Mouse (Mus musculus): ENCODE results near the gene Prkcb. TPM values are rescaled to one million over a fixed set of nuclear protein-coding genes. Genes with fewer than 3 reads are reported as not detected.

The Prkcb gene
- polyA plus RNA-seq, 1 experiment from 2014 or later, result 5.4 TPM

- Histone ChIP-seq H3K4me1 (ENCODE audit: control insufficient read depth, insufficient read depth, low read length) (no peaks in the 10 kb centered on the region), H3K4me2 (ENCODE audit: low read depth, low read length) (no peak overlapping the region), H3K4me3 (ENCODE audit: low read depth, low read length) (no peak overlapping the region), H3K9ac (replicated peaks; ENCODE audit: low read length) (no peak overlapping the region), H3K27ac (replicated peaks; ENCODE audit: low read depth, low read length) (no peak overlapping the region), H3K27me3 (ENCODE audit: control insufficient read depth, insufficient read depth, low read length) (0 out of 2 replicates have a peak, but pooled peaks cover 5% of the 10 kb centered on the region), H3K9me3 (replicated peaks; ENCODE audit: control insufficient read depth, low read length) (no peaks in the 10 kb centered on the region), H3K36me3 (replicated peaks; ENCODE audit: control insufficient read depth, insufficient read depth, low read depth, low read length) (no peaks in the 10 kb centered on the region)
- ATAC-seq (replicated peaks; ENCODE audit: insufficient number of reproducible peaks, low FRiP score, low TSS enrichment, low read depth) (peak; percentile 87), DNase-seq (ENCODE audit: low spot score) (peak; percentile 99)
- WGBS, result 8% methylated on average over 40 of the region's 45 CpGs
These were observed 382.5 kb downstream of the Prkcb start for GRCm38 (mm10) chr7:122670873-122671641.

- no peak for ATAC-seq (replicated peaks; ENCODE audit: insufficient number of reproducible peaks, low FRiP score, low TSS enrichment, low read depth)
- DNase-seq (ENCODE audit: low spot score), result no peak
- no peaks in the 10 kb centered on the region for H3K4me1 ChIP-seq (ENCODE audit: control insufficient read depth, insufficient read depth, low read length)
- H3K9ac ChIP-seq (replicated peaks; ENCODE audit: low read length), result no peak overlapping the region
- H3K4me2 ChIP-seq (ENCODE audit: low read depth, low read length), result no peak overlapping the region
- no peak overlapping the region for H3K4me3 ChIP-seq (ENCODE audit: low read depth, low read length)
- H3K9me3 ChIP-seq (replicated peaks; ENCODE audit: control insufficient read depth, low read length), result no peaks in the 10 kb centered on the region
- no peak overlapping the region for H3K27ac ChIP-seq (replicated peaks; ENCODE audit: low read depth, low read length)
- no peaks in the 10 kb centered on the region for H3K36me3 ChIP-seq (replicated peaks; ENCODE audit: control insufficient read depth, insufficient read depth, low read depth, low read length)
- 0 out of 2 replicates have a peak, but pooled peaks cover 5% of the 10 kb centered on the region for H3K27me3 ChIP-seq (ENCODE audit: control insufficient read depth, insufficient read depth, low read length)
- WGBS, result 65% methylated on average over 5 of the region's 5 CpGs
These were observed 384.4 kb downstream of the Prkcb start for GRCm38 (mm10) chr7:122672981-122673380.

GRCm38 (mm10) chr7:122675207-122675606 is 386.7 kb downstream of the Prkcb start:
- Histone ChIP-seq H3K4me3 (ENCODE audit: low read depth, low read length) (no peak overlapping the region), H3K36me3 (replicated peaks; ENCODE audit: control insufficient read depth, insufficient read depth, low read depth, low read length) (no peaks in the 10 kb centered on the region), H3K27me3 (ENCODE audit: control insufficient read depth, insufficient read depth, low read length) (0 out of 2 replicates have a peak, but pooled peaks cover 5% of the 10 kb centered on the region), H3K4me2 (ENCODE audit: low read depth, low read length) (no peak overlapping the region), H3K9ac (replicated peaks; ENCODE audit: low read length) (no peak overlapping the region), H3K27ac (replicated peaks; ENCODE audit: low read depth, low read length) (no peak overlapping the region), H3K9me3 (replicated peaks; ENCODE audit: control insufficient read depth, low read length) (no peaks in the 10 kb centered on the region), H3K4me1 (ENCODE audit: control insufficient read depth, insufficient read depth, low read length) (no peaks in the 10 kb centered on the region)
- ATAC-seq (replicated peaks; ENCODE audit: insufficient number of reproducible peaks, low FRiP score, low TSS enrichment, low read depth), result no peak
- 83% methylated on average over 7 of the region's 7 CpGs for WGBS
- no peak for DNase-seq (ENCODE audit: low spot score)

Other genes starting within 250 kb of the Prkcb start
- gene Ubfd1, start 221.6 kb upstream of the Prkcb start, polyA plus RNA-seq (2014; fragmentation: Nextera tagmentation; extraction: Ambion mirVana), result 110 and 113 TPM in 2 replicates
- gene Ears2, start 221.5 kb upstream of the Prkcb start, polyA plus RNA-seq (2014; fragmentation: Nextera tagmentation; extraction: Ambion mirVana), result 15.0 TPM in 2 replicates
- 675 and 730 TPM in 2 replicates for gene Ndufab1, start 186.9 kb upstream of the Prkcb start, polyA plus RNA-seq (2014; fragmentation: Nextera tagmentation; extraction: Ambion mirVana)
- gene Palb2, start 155.8 kb upstream of the Prkcb start, polyA plus RNA-seq (2014; fragmentation: Nextera tagmentation; extraction: Ambion mirVana), result 19.0 and 22.8 TPM in 2 replicates
- 124 and 132 TPM in 2 replicates for gene Dctn5, start 155.7 kb upstream of the Prkcb start, polyA plus RNA-seq (2014; fragmentation: Nextera tagmentation; extraction: Ambion mirVana)
- 119 and 121 TPM in 2 replicates for gene Plk1, start 129.3 kb upstream of the Prkcb start, polyA plus RNA-seq (2014; fragmentation: Nextera tagmentation; extraction: Ambion mirVana)
- not detected in 2 replicates for gene Ern2, start 102.5 kb upstream of the Prkcb start, polyA plus RNA-seq (2014; fragmentation: Nextera tagmentation; extraction: Ambion mirVana)
- gene Chp2, start 69.3 kb upstream of the Prkcb start, polyA plus RNA-seq (2014; fragmentation: Nextera tagmentation; extraction: Ambion mirVana), result not detected in 2 replicates